Mouse (Mus musculus) cortical plate, adult 2 months (tissue): Measurements from ENCODE around the gene Kcnmb3.

Source experiments
- CTCF ChIP-seq: fragments of 200-500 bp; IDR thresholded peaks from 2 replicates; pipeline ENCODE4 v1.5.1; 2011; ENCODE audit warnings: mild to moderate bottlenecking, control low read depth, low read length; ENCODE audit not compliant: insufficient read depth; ENCODE audit errors: extremely low read depth
- POLR2A ChIP-seq: fragments of 200-500 bp; IDR thresholded peaks from 2 replicates; pipeline ENCODE4 v1.6.1; 2011; ENCODE audit warnings: mild to moderate bottlenecking, low read length, control low read depth; ENCODE audit not compliant: insufficient read depth; ENCODE audit errors: extremely low read depth

- no peak for TF ChIP-seq CTCF
- no peak for TF ChIP-seq POLR2A
These were observed 54.2 kb downstream of the Kcnmb3 start for GRCm38 (mm10) chr3:32437820-32438219.
